Mouse (Mus musculus) cerebellum, postnatal 25 days (tissue): ENCODE measurements around the gene Tmem208.

ENCODE experiments used
- DNase-seq, 2 experiments: peaks; one replicate each; pipeline ENCODE4 v3.0.0; 2021; ENCODE audit warnings: mixed read lengths in 2 of 2

The Tmem208 gene

GRCm38 (mm10) chr8:105326968-105327367 lies 814 bp downstream of the Tmem208 start:
- peak in 1 of 2 experiments; percentile 16 for DNase-seq

DNA sequence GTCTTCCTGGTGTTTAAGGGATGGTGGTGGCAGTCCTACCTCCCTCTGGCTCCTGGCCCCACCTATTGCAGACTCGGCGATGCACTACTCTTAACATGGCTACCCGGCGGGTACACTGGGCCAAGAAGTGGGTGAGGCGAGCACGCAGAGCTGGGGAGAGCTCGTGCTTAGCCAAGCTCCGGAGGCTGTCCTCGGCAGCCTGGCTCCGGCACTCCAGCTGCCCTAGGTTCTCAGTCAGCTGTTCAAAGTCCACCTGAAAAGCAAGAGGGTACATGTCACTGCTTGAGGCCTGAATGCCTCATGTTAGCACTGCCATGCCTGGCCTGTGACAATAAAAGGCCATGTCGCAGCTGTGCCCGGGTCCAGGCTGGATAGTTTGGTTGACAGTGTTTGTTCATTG lies 4.2 kb downstream of the Tmem208 start:
- DNase-seq, result no peak

DNA sequence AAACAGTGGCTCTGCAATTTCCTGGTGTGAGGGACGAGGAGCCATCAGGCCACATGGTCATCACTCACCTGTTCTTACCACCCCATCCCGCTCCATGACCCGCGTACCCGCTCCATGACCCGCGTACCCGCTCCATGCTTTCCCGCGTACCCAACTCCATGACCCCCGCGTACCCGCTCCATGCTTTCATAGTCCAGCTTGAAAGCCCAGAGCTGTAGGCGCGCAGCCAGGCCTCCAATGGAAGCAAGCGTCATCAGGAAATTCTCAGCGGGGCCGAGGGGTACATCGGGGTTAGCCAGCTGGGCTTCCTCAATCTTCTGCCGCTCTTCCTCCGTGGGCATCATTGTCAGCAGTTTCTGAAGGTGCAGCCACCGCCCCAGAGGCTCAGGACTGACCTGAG lies 5.3 kb downstream of the Tmem208 start:
- peak in 1 of 2 experiments; percentile 30 for DNase-seq

GRCm38 (mm10) chr8:105331931-105332330 lies 5.8 kb downstream of the Tmem208 start:
- DNase-seq, result no peak

GRCm38 (mm10) chr8:105332523-105332922 lies 6.4 kb downstream of the Tmem208 start:
- no peak for DNase-seq

DNA sequence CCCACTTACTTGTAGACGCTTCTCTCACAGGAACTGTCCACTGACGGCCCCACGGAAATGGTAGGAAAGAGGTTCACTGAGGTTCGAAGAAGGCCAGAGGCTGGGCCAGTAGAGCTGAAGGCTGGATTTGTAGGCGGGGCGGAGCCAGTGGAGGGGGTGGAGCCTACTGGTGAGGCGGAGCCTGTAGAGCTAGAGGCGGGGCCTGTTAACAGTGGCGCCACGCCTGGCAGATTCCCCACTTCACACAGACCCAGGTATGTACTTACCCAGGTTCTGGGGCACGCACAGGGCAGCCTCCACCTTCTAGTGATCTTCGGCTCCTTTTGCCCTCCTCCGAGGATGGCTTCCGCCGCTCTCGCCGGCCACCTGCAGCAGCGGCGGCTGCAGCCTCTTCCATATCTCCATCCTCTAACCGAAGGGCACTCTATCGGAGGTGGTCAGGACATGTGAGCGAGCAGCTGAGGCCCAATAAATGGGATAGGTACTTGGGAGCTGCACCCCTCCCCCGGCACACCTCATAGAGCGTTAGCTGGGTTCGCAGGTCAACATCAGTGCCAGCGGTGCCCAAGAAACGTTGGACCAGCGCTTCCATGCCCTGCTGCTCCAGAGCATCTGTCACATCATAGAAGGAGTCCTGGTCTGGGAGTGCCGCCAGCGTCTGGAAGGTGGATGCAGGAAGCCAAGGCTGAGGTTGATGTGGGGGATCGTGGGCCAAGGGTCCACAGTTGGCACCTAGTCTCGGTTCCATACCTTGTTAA lies 10.4 kb downstream of the Tmem208 start:
- peak in 1 of 2 experiments; percentile 34 for DNase-seq

- no peak for DNase-seq
Observed at GRCm38 (mm10) chr8:105338992-105339391, 12.8 kb downstream of the Tmem208 start.

GRCm38 (mm10) chr8:105339886-105340635 lies 13.9 kb downstream of the Tmem208 start:
- peak in 1 of 2 experiments; percentile 12 for DNase-seq

GRCm38 (mm10) chr8:105341399-105341798 lies 15.2 kb downstream of the Tmem208 start:
- DNase-seq, result no peak

DNA sequence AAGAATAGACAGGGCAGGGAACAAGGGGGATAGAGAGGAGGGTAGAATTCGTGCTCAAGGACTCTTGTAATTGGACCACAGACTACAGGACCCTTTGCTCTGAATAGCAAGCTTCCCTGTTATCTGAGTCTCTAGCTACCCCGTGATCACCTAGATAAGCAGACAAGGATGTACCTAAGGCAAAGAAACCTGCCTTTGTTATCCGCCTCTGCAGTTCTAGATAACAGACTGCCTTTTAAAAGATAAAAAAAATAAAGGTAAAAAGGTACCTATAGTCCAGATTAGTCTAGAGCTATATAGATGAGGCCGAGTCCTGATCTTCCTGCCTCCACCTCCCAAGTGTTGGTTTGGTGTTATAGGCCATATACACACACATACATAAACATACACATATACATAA lies 16.6 kb downstream of the Tmem208 start:
- no peak for DNase-seq

GRCm38 (mm10) chr8:105343791-105344574 lies 17.8 kb downstream of the Tmem208 start:
- DNase-seq, result no peak

DNA sequence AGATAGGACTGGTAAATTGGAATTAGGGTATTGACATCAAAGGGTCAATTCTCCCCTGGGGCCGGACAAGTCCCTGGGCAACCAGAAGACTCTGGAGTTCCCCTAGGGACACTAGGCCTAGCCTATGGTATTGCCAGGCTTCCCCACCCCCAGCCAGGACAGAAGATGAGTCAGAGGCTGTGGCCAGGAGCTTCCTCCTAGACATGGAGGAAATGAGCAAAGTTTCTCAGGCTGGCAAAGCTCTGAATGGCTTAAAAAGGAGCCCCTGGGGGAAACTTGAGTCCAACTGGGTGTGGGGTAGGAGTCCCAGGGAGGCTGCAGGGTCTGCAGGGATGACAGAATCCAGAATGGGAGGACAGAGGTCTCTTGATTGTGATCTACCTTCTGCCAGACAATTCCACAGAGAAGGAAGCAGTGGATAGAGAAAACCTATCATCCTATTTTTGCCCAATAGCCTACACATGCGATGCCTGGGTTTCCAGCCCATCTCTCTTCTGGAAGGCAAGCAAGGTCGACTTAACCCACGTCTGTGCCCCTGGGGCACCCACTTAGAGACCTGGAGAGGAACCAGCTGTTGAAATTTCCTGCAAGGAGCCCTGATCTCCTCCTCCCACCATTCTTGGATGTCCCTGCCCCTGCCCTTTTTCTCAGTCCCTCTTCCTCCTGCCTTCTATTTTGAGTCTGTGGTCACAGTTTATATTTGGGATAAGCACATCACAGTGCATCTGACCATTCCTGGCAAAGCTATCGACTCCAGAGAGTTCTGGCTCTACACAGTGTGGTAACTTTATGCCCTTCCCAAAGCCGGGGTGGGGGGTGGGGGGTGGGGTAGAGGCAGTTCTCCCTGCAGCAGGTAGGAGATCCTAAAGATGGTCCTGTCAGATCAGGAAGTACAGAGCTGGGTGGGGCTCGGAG lies 19.2 kb downstream of the Tmem208 start:
- no peak for DNase-seq

GRCm38 (mm10) chr8:105346611-105347427 lies 20.7 kb downstream of the Tmem208 start:
- DNase-seq, result peak in 1 of 2 experiments; percentile 54

DNA sequence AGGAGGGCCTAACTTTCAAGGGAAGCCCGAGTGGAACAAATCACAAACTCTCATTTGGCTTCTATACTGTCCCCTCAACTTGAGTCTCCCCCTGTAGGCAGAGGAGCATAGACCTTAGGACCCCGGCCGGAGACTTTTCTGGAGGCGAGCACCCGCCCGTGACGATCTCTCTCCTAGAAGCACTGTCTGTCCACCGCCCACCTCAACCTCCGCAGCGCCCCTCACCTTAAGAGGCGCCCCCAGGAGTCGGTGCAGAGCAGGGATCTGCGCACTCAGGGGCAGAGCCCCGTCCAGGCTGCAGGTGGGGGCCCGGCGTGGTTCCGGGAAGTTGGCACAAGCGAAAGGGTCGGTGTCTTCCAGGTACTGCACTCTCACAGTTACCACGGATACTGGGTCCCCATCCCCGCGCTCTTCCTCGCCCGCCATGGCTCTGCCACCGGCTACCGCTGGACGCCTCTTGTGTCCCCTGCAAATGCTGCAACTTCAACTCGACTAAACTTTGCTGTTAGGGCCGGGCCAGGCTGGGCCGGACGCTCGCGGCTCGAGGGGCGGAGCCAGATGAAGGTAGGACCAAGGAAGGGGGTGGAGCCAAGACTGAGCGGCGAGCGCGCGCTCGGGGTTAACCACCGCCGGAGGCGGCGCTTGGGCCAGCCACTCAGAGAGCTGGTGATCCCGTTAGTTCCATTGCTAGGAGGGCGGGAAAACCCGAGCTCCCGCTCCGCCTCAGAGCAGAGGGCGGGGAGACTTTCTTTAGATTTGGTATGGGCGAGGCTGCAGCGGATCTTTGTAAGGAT lies 21.5 kb downstream of the Tmem208 start, which contains the start of gene Fhod1:
Gene Fhod1, minus strand, starts transcription at position 526 of the 794 bp plus-strand sequence.
- DNase-seq, result peak; percentile 91 to 96

- peak; percentile 74 to 80 for DNase-seq
Observed at GRCm38 (mm10) chr8:105348450-105349095, 22.4 kb downstream of the Tmem208 start, which contains the start of gene Slc9a5. Gene Slc9a5, plus strand, starts transcription at chr8:105348843.

- DNase-seq, result peak; percentile 78 to 80
Observed at GRCm38 (mm10) chr8:105349096-105349771, 23.1 kb downstream of the Tmem208 start.

- peak in 1 of 2 experiments; percentile 44 for DNase-seq
Observed at GRCm38 (mm10) chr8:105350186-105350585, 24.0 kb downstream of the Tmem208 start.

DNA sequence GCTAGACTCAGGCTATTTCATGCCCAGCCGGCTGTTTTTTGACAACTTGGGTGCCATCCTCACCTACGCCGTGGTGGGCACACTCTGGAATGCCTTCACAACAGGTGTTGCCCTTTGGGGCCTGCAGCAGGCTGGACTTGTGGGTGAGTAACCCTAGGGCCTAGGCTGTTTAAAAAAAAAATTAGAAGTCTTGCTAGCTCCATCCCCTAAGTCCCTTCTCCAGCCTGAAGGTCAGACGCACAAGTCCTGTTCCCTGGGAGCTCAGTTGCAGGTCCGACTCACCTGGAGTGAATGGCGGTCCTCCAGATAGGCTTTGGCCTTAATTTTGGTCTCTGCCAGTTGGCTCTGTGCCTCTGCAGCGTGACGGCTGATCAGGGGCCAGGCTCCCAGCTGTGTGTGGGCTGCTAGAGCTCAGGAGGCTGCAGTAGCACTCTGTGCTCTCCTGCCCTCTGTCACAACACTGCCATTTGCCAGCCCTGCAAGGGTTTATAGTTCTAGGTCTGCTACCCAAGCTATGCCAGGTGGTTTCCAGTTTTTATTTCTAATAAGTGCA lies 27.5 kb downstream of the Tmem208 start:
- DNase-seq, result peak; percentile 71 to 80

GRCm38 (mm10) chr8:105354549-105354948 lies 28.4 kb downstream of the Tmem208 start:
- DNase-seq, result no peak
